Mouse (Mus musculus): ENCODE results near the gene Ppil6. TPM values are rescaled to one million over a fixed set of nuclear protein-coding genes. Genes with fewer than 3 reads are reported as not detected.

The Ppil6 gene
- polyA plus RNA-seq, 1 experiment from 2014 or later = 1.4 TPM

Other genes starting within 250 kb of the Ppil6 start
- 63.5 and 65.9 TPM in 2 replicates for gene Fig4, start 187.2 kb upstream of the Ppil6 start, polyA plus RNA-seq (2015; fragmentation: Nextera tagmentation; extraction: Ambion mirVana)
- gene Ak9, start 186.5 kb upstream of the Ppil6 start, polyA plus RNA-seq (2015; fragmentation: Nextera tagmentation; extraction: Ambion mirVana) = 0.25 and 0.26 TPM in 2 replicates
- gene Zbtb24, start 40.1 kb upstream of the Ppil6 start, polyA plus RNA-seq (2015; fragmentation: Nextera tagmentation; extraction: Ambion mirVana) = 12.9 and 14.4 TPM in 2 replicates
- 37.7 and 42.5 TPM in 2 replicates for gene Mical1, start 14.1 kb upstream of the Ppil6 start, polyA plus RNA-seq (2015; fragmentation: Nextera tagmentation; extraction: Ambion mirVana)
- 55.0 and 59.3 TPM in 2 replicates for gene Smpd2, start 70 bp upstream of the Ppil6 start, polyA plus RNA-seq (2015; fragmentation: Nextera tagmentation; extraction: Ambion mirVana)
- gene Cd164, start 29.0 kb downstream of the Ppil6 start, polyA plus RNA-seq (2015; fragmentation: Nextera tagmentation; extraction: Ambion mirVana) = 179 and 196 TPM in 2 replicates
- gene Ccdc162, start 226.2 kb downstream of the Ppil6 start, polyA plus RNA-seq (2015; fragmentation: Nextera tagmentation; extraction: Ambion mirVana) = 0.37 and 1.2 TPM in 2 replicates